Mouse (Mus musculus): ENCODE measurements around the gene Stat5a. TPM values are rescaled to one million over a fixed set of nuclear protein-coding genes. Genes with fewer than 3 reads are reported as not detected.

The Stat5a gene
- polyA plus RNA-seq, 1 experiment from 2014 or later, result 1.9 TPM

GRCm38 (mm10) chr11:100822365-100822764 is 36.8 kb upstream of the Stat5a start:
- no peak for ATAC-seq (ENCODE audit: low FRiP score, low read depth)
- WGBS, result 76% methylated on average over 12 of the region's 12 CpGs

GRCm38 (mm10) chr11:100823543-100824313 is 35.4 kb upstream of the Stat5a start:
- no peak overlapping the region for H3K9ac ChIP-seq
- no peak overlapping the region for H3K27ac ChIP-seq
- no peaks in the 10 kb centered on the region for H3K36me3 ChIP-seq
- 79% methylated on average over 8 of the region's 8 CpGs for WGBS
- H3K9me3 ChIP-seq, result no peaks in the 10 kb centered on the region
- H3K4me2 ChIP-seq (replicated peaks), result no peak overlapping the region
- H3K4me1 ChIP-seq, result no peaks in the 10 kb centered on the region
- no peaks in the 10 kb centered on the region for H3K27me3 ChIP-seq (replicated peaks)
- ATAC-seq (ENCODE audit: low FRiP score, low read depth), result no peak
- H3K4me3 ChIP-seq, result no peak overlapping the region

More at GRCm38 (mm10) chr11:100822365-100822764, 36.8 kb upstream of the Stat5a start:
- Histone ChIP-seq H3K4me2 (replicated peaks) (no peak overlapping the region), H3K36me3 (no peaks in the 10 kb centered on the region), H3K4me3 (no peak overlapping the region), H3K4me1 (peaks cover 3% of the 10 kb centered on the region), H3K27me3 (replicated peaks) (no peaks in the 10 kb centered on the region), H3K27ac (no peak overlapping the region), H3K9ac (no peak overlapping the region), H3K9me3 (no peaks in the 10 kb centered on the region)

- H3K27ac ChIP-seq, result no peak overlapping the region
- H3K4me2 ChIP-seq (replicated peaks), result no peak overlapping the region
- H3K36me3 ChIP-seq, result no peaks in the 10 kb centered on the region
- H3K27me3 ChIP-seq (replicated peaks), result no peaks in the 10 kb centered on the region
- H3K9me3 ChIP-seq, result no peaks in the 10 kb centered on the region
- 84% methylated on average over 7 of the region's 7 CpGs for WGBS
- no peak overlapping the region for H3K9ac ChIP-seq
- ATAC-seq (ENCODE audit: low FRiP score, low read depth), result no peak
- H3K4me1 ChIP-seq, result no peaks in the 10 kb centered on the region
- no peak overlapping the region for H3K4me3 ChIP-seq
Measured at GRCm38 (mm10) chr11:100824496-100824895, 34.7 kb upstream of the Stat5a start.

- 87% methylated on average over 9 of the region's 9 CpGs for WGBS
Measured at GRCm38 (mm10) chr11:100825451-100825850, 33.7 kb upstream of the Stat5a start.

GRCm38 (mm10) chr11:100826161-100826866 is 32.8 kb upstream of the Stat5a start:
- Histone ChIP-seq H3K27me3 (replicated peaks) (no peaks in the 10 kb centered on the region), H3K36me3 (no peaks in the 10 kb centered on the region), H3K4me3 (no peak overlapping the region), H3K9me3 (no peaks in the 10 kb centered on the region), H3K4me2 (replicated peaks) (no peak overlapping the region), H3K27ac (no peak overlapping the region), H3K9ac (no peak overlapping the region), H3K4me1 (no peaks in the 10 kb centered on the region)
- no peak for ATAC-seq (ENCODE audit: low FRiP score, low read depth)
- 81% methylated on average over 13 of the region's 13 CpGs for WGBS

More at GRCm38 (mm10) chr11:100825451-100825850, 33.7 kb upstream of the Stat5a start:
- no peak for ATAC-seq (ENCODE audit: low FRiP score, low read depth)
- Histone ChIP-seq H3K9ac (no peak overlapping the region), H3K4me3 (no peak overlapping the region), H3K27ac (no peak overlapping the region), H3K4me2 (replicated peaks) (no peak overlapping the region), H3K27me3 (replicated peaks) (no peaks in the 10 kb centered on the region), H3K36me3 (no peaks in the 10 kb centered on the region), H3K4me1 (no peaks in the 10 kb centered on the region), H3K9me3 (no peaks in the 10 kb centered on the region)

GRCm38 (mm10) chr11:100828676-100829151 is 30.4 kb upstream of the Stat5a start:
- Histone ChIP-seq H3K9me3 (no peaks in the 10 kb centered on the region), H3K27ac (no peak overlapping the region), H3K4me3 (no peak overlapping the region), H3K27me3 (replicated peaks) (no peaks in the 10 kb centered on the region), H3K4me2 (replicated peaks) (no peak overlapping the region), H3K4me1 (0 out of 2 replicates have a peak, but pooled peaks cover 4% of the 10 kb centered on the region), H3K9ac (no peak overlapping the region), H3K36me3 (no peaks in the 10 kb centered on the region)
- ATAC-seq (ENCODE audit: low FRiP score, low read depth), result no peak
- 78% methylated on average over 10 of the region's 10 CpGs for WGBS

- Histone ChIP-seq H3K4me2 (replicated peaks) (no peak overlapping the region), H3K27me3 (replicated peaks) (no peaks in the 10 kb centered on the region), H3K36me3 (no peaks in the 10 kb centered on the region), H3K9ac (no peak overlapping the region), H3K9me3 (no peaks in the 10 kb centered on the region), H3K27ac (no peak overlapping the region), H3K4me1 (0 out of 2 replicates have a peak, but pooled peaks cover 4% of the 10 kb centered on the region), H3K4me3 (no peak overlapping the region)
- no peak for ATAC-seq (ENCODE audit: low FRiP score, low read depth)
- WGBS, result 86% methylated on average over 12 of the region's 12 CpGs
Measured at GRCm38 (mm10) chr11:100829691-100830090, 29.5 kb upstream of the Stat5a start.

- H3K36me3 ChIP-seq, result no peaks in the 10 kb centered on the region
- WGBS, result 85% methylated on average over 10 of the region's 10 CpGs
- H3K4me2 ChIP-seq (replicated peaks), result no peak overlapping the region
- H3K27me3 ChIP-seq (replicated peaks), result no peaks in the 10 kb centered on the region
- ATAC-seq (ENCODE audit: low FRiP score, low read depth), result no peak
- no peak overlapping the region for H3K27ac ChIP-seq
- 0 out of 2 replicates have a peak, but pooled peaks cover 4% of the 10 kb centered on the region for H3K4me1 ChIP-seq
- no peaks in the 10 kb centered on the region for H3K9me3 ChIP-seq
- no peak overlapping the region for H3K4me3 ChIP-seq
- H3K9ac ChIP-seq, result no peak overlapping the region
Measured at GRCm38 (mm10) chr11:100831396-100831795, 27.8 kb upstream of the Stat5a start.

- Histone ChIP-seq H3K36me3 (no peaks in the 10 kb centered on the region), H3K4me3 (no peak overlapping the region), H3K4me2 (replicated peaks) (no peak overlapping the region)
Measured at GRCm38 (mm10) chr11:100833466-100833865, 25.7 kb upstream of the Stat5a start.

GRCm38 (mm10) chr11:100836923-100837702 is 22.0 kb upstream of the Stat5a start:
- no peak overlapping the region for H3K4me2 ChIP-seq (replicated peaks)
- 80% methylated on average over 9 of the region's 9 CpGs for WGBS
- no peaks in the 10 kb centered on the region for H3K36me3 ChIP-seq
- 0 out of 2 replicates have a peak, but pooled peaks cover 3% of the 10 kb centered on the region for H3K9me3 ChIP-seq
- 0 out of 2 replicates have a peak, but pooled peaks cover 4% of the 10 kb centered on the region for H3K4me1 ChIP-seq
- H3K9ac ChIP-seq, result no peak overlapping the region
- no peaks in the 10 kb centered on the region for H3K27me3 ChIP-seq (replicated peaks)
- no peak overlapping the region for H3K27ac ChIP-seq
- no peak for ATAC-seq (ENCODE audit: low FRiP score, low read depth)
- no peak overlapping the region for H3K4me3 ChIP-seq

More at GRCm38 (mm10) chr11:100833466-100833865, 25.7 kb upstream of the Stat5a start:
- no peaks in the 10 kb centered on the region for H3K27me3 ChIP-seq (replicated peaks)
- 0 out of 2 replicates have a peak, but pooled peaks cover 4% of the 10 kb centered on the region for H3K4me1 ChIP-seq
- 74% methylated on average over 7 of the region's 7 CpGs for WGBS
- no peak overlapping the region for H3K27ac ChIP-seq
- H3K9ac ChIP-seq, result no peak overlapping the region
- ATAC-seq (ENCODE audit: low FRiP score, low read depth), result no peak
- 0 out of 2 replicates have a peak, but pooled peaks cover 3% of the 10 kb centered on the region for H3K9me3 ChIP-seq

GRCm38 (mm10) chr11:100838894-100839293 is 20.3 kb upstream of the Stat5a start:
- Histone ChIP-seq H3K4me2 (replicated peaks) (no peak overlapping the region), H3K9ac (no peak overlapping the region), H3K4me3 (no peak overlapping the region), H3K9me3 (0 out of 2 replicates have a peak, but pooled peaks cover 3% of the 10 kb centered on the region), H3K27ac (no peak overlapping the region), H3K36me3 (no peaks in the 10 kb centered on the region), H3K27me3 (replicated peaks) (no peaks in the 10 kb centered on the region), H3K4me1 (no peaks in the 10 kb centered on the region)
- 93% methylated on average over 9 of the region's 9 CpGs for WGBS
- ATAC-seq (ENCODE audit: low FRiP score, low read depth), result no peak

All from neural tube, embryonic 12.5 days (tissue).